Mouse (Mus musculus) heart, adult 2 months (tissue): ENCODE results near the gene Orai1.

ENCODE experiments used
- CTCF ChIP-seq: fragments of 200-600 bp; IDR thresholded peaks from 2 replicates; pipeline ENCODE4 v1.8.1; 2022; ENCODE audit warnings: antibody characterized with exemption, mild to moderate bottlenecking, moderate library complexity
- POLR2A ChIP-seq: fragments of 200-500 bp; IDR thresholded peaks from 2 replicates; pipeline ENCODE4 v1.6.1; 2011; ENCODE audit warnings: mild to moderate bottlenecking, low read depth, low read length, control low read depth; ENCODE audit not compliant: insufficient read depth

- TF ChIP-seq POLR2A (no peak), CTCF (no peak)
Measured at GRCm38 (mm10) chr5:123015915-123016314, 1.0 kb downstream of the Orai1 start.
